Mouse (Mus musculus) small intestine, adult 2 months (tissue): ENCODE data around the gene Alg12.

Source experiments
- CTCF ChIP-seq: fragments of 200-500 bp; IDR thresholded peaks from 2 replicates; pipeline ENCODE4 v1.5.1; 2012; ENCODE audit warnings: low read depth, mild to moderate bottlenecking, control low read depth, inconsistent platforms, low read length, moderate library complexity, mixed read lengths; ENCODE audit not compliant: insufficient replicate concordance, insufficient read length; ENCODE audit errors: extremely low read depth
- POLR2A ChIP-seq: fragments of 200-500 bp; IDR thresholded peaks from 2 replicates; pipeline ENCODE4 v1.6.1; 2012; ENCODE audit warnings: low read depth, mild to moderate bottlenecking, control low read depth, inconsistent platforms, low read length, moderate library complexity

GRCm38 (mm10) chr15:88830696-88831095, 11.6 kb upstream of the Alg12 start:
- TF ChIP-seq CTCF (no peak), POLR2A (no peak)
